Mouse (Mus musculus): ENCODE results near the gene Polr3c. TPM values are rescaled to one million over a fixed set of nuclear protein-coding genes. Genes with fewer than 3 reads are reported as not detected.

Polr3c gene
- polyA plus RNA-seq, 1 experiment from 2014 or later: 33.9 TPM

- no peaks in the 10 kb centered on the region for H3K9me3 ChIP-seq (ENCODE audit: control insufficient read depth, low read length)
- peak; percentile 86 for ATAC-seq
- no peaks in the 10 kb centered on the region for H3K36me3 ChIP-seq (ENCODE audit: control insufficient read depth, insufficient read depth)
- H3K9ac ChIP-seq (replicated peaks; ENCODE audit: low read depth, low read length): peak overlapping the region; percentile 43
- H3K27ac ChIP-seq (ENCODE audit: low read length): peak overlapping the region; percentile 8
- no peaks in the 10 kb centered on the region for H3K27me3 ChIP-seq (replicated peaks; ENCODE audit: control insufficient read depth, insufficient read depth, low read length)
- 4% methylated on average over 15 of the region's 18 CpGs for WGBS
- H3K4me1 ChIP-seq (replicated peaks; ENCODE audit: control insufficient read depth, insufficient read depth, low read length): peaks cover 12% of the 10 kb centered on the region
- peak overlapping the region; percentile 59 for H3K4me2 ChIP-seq (ENCODE audit: low read length)
- H3K4me3 ChIP-seq (replicated peaks; ENCODE audit: low read length): peak overlapping the region; percentile 39
Observed at GRCm38 (mm10) chr3:96663432-96664239, 63.8 kb downstream of the Polr3c start.

DNA sequence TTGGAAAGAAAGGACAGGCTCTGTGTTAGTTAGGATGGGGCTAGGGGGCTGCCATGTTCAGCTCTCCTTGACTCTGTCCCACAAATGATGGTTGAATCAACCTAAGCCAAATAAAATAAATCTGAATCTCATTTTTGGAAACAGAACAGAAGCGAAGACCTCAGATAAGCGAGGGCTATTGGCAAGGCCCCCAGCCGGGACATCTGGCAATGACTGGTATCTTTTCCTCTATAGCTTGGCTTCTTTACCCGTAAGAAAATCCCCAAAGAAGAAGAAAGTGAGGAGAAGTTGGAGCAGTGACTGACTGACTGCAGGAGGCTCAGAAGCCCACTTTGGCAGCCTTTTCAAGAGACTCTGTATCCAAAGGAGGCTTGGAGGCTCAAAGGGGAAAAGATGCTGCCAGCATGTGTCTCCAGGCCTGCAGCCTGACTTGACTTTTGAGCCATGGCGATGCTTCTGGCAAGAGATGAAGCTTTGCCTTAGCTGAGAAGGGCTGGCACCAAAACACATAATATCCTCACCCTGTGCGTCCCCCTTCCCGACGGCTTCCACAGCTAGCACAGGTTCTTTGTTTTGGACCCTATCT, 64.6 kb downstream of the Polr3c start:
- Histone ChIP-seq H3K9me3 (ENCODE audit: control insufficient read depth, low read length) (no peaks in the 10 kb centered on the region), H3K27ac (ENCODE audit: low read length) (peak overlapping the region; percentile 8), H3K4me3 (replicated peaks; ENCODE audit: low read length) (peak overlapping the region; percentile 39), H3K9ac (replicated peaks; ENCODE audit: low read depth, low read length) (peak overlapping the region; percentile 43), H3K27me3 (replicated peaks; ENCODE audit: control insufficient read depth, insufficient read depth, low read length) (no peaks in the 10 kb centered on the region), H3K4me2 (ENCODE audit: low read length) (peak overlapping the region; percentile 59), H3K4me1 (replicated peaks; ENCODE audit: control insufficient read depth, insufficient read depth, low read length) (peaks cover 12% of the 10 kb centered on the region), H3K36me3 (ENCODE audit: control insufficient read depth, insufficient read depth) (no peaks in the 10 kb centered on the region)
- ATAC-seq: peak; percentile 28
- 34% methylated on average over 8 of the region's 8 CpGs for WGBS

Other genes with a start within 250 kb of the Polr3c start
- 0.66 and 1.1 TPM in 2 replicates for gene Hfe2, start 202.5 kb downstream of the Polr3c start, polyA plus RNA-seq (2015; fragmentation: Nextera tagmentation; extraction: Ambion mirVana)
- 63.4 and 75.9 TPM in 2 replicates for gene Txnip, start 169.7 kb downstream of the Polr3c start, polyA plus RNA-seq (2015; fragmentation: Nextera tagmentation; extraction: Ambion mirVana)
- 1.6 and 1.8 TPM in 2 replicates for gene Gm16253, start 150.6 kb downstream of the Polr3c start, polyA plus RNA-seq (2015; fragmentation: Nextera tagmentation; extraction: Ambion mirVana)
- 38.7 and 43.1 TPM in 2 replicates for gene Polr3gl, start 133.4 kb downstream of the Polr3c start, polyA plus RNA-seq (2015; fragmentation: Nextera tagmentation; extraction: Ambion mirVana)
- gene Ankrd34a, start 131.0 kb downstream of the Polr3c start, polyA plus RNA-seq (2015; fragmentation: Nextera tagmentation; extraction: Ambion mirVana): 16.2 and 21.9 TPM in 2 replicates
- gene Lix1l, start 126.5 kb downstream of the Polr3c start, polyA plus RNA-seq (2015; fragmentation: Nextera tagmentation; extraction: Ambion mirVana): 6.3 and 7.5 TPM in 2 replicates
- gene Rbm8a, start 97.7 kb downstream of the Polr3c start, polyA plus RNA-seq (2015; fragmentation: Nextera tagmentation; extraction: Ambion mirVana): 123 and 132 TPM in 2 replicates
- 55.1 and 61.6 TPM in 2 replicates for gene Pex11b, start 92.3 kb downstream of the Polr3c start, polyA plus RNA-seq (2015; fragmentation: Nextera tagmentation; extraction: Ambion mirVana)
- gene Gm42957, start 92.2 kb downstream of the Polr3c start, polyA plus RNA-seq (2015; fragmentation: Nextera tagmentation; extraction: Ambion mirVana): 0.10 and 0.13 TPM in 2 replicates
- gene Itga10, start 82.0 kb downstream of the Polr3c start, polyA plus RNA-seq (2015; fragmentation: Nextera tagmentation; extraction: Ambion mirVana): 0.75 and 1.3 TPM in 2 replicates
- gene Ankrd35, start 57.5 kb downstream of the Polr3c start, polyA plus RNA-seq (2015; fragmentation: Nextera tagmentation; extraction: Ambion mirVana): 1.2 and 3.5 TPM in 2 replicates
- 24.3 and 32.6 TPM in 2 replicates for gene Pias3, start 31.2 kb downstream of the Polr3c start, polyA plus RNA-seq (2015; fragmentation: Nextera tagmentation; extraction: Ambion mirVana)
- 4.8 and 6.2 TPM in 2 replicates for gene Nudt17, start 19.1 kb downstream of the Polr3c start, polyA plus RNA-seq (2015; fragmentation: Nextera tagmentation; extraction: Ambion mirVana)
- gene Rnf115, start within 50 bp of the Polr3c start, polyA plus RNA-seq (2015; fragmentation: Nextera tagmentation; extraction: Ambion mirVana): 59.8 and 65.1 TPM in 2 replicates
- gene Pdzk1, start 101.7 kb upstream of the Polr3c start, polyA plus RNA-seq (2015; fragmentation: Nextera tagmentation; extraction: Ambion mirVana): 0.11 and 0.20 TPM in 2 replicates
- gene Cd160, start 101.7 kb upstream of the Polr3c start, polyA plus RNA-seq (2015; fragmentation: Nextera tagmentation; extraction: Ambion mirVana): 0.08 and 0.22 TPM in 2 replicates
- 2.9 and 3.6 TPM in 2 replicates for gene Gja5, start 177.1 kb upstream of the Polr3c start, polyA plus RNA-seq (2015; fragmentation: Nextera tagmentation; extraction: Ambion mirVana)
- 33.1 and 43.7 TPM in 2 replicates for gene Gpr89, start 177.7 kb upstream of the Polr3c start, polyA plus RNA-seq (2015; fragmentation: Nextera tagmentation; extraction: Ambion mirVana)
- gene Gja8, start 198.4 kb upstream of the Polr3c start, polyA plus RNA-seq (2015; fragmentation: Nextera tagmentation; extraction: Ambion mirVana): not detected in 2 replicates

Measured in forebrain, embryonic 16.5 days (tissue).